9 mouse cellular contexts compared by ENCODE assay signal in the genomic region with DNA sequence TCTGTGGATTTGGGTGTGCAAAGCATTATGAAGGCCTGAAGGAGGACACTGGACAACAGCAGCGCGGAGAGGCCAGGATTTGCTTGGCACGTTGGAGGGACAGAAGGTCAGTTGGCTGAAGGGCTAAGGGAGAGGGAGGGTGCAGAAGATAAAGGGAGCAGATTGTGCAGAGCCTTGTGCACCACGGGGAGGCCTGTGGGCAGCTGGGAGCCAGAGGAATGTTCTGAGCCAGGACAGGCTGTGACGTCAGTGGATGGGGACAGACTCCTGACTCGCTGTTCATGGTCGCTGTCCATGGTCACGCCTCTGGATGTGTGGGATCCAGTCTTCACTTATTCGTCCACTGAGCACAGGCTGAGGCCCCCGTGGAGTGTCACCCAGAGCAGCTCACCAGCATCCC. TPM values are rescaled to one million over a fixed set of nuclear protein-coding genes. Genes with fewer than 3 reads are reported as not detected.
A peak's percentile ranks its signal among the peaks of the same experiment; 100 is the strongest.
DNase-seq lines count a peak whose midpoint lies in the region; ATAC-seq lines count a peak whose summit lies in the region.
"Had no signal": no experiment of that assay in that cellular context is flagged by ENCODE, and none has a peak within 500 bp of the region (broad histone marks: within the 10 kb centered on the region; RNA-seq: fewer than 3 reads in every experiment).

No protein-coding gene starts in this region.

- no peak overlapping the region for H3K4me2 ChIP-seq in kidney, embryonic 15.5 days
- H3K4me2 ChIP-seq: neural tube, embryonic 12.5 days had no signal

- peak; percentile 57 to 70 for DNase-seq in kidney, postnatal 4 days
- peak; percentile 27 for DNase-seq in 416B (ENCODE audit: low read depth)
- peak; percentile 74 to 78 for DNase-seq in adrenal gland, postnatal 36 days
- peak; percentile 65 to 68 for DNase-seq in heart, adult 9 months (ENCODE audit: low spot score in 2 of 2)
- no peak for DNase-seq in spleen, postnatal 4 days (ENCODE audit: low spot score in 2 of 2)
- DNase-seq in thymus, postnatal 14 days, result no peak
- no peak for DNase-seq in urinary bladder, adult 18-20 months (ENCODE audit: low spot score in 2 of 2)

- H3K36me3 ChIP-seq in kidney, embryonic 15.5 days, result peaks cover 58% of the 10 kb centered on the region

- no peak overlapping the region for H3K27ac ChIP-seq in kidney, embryonic 15.5 days
- H3K27ac ChIP-seq: neural tube, embryonic 12.5 days had no signal

- H3K9ac ChIP-seq in kidney, embryonic 15.5 days, result no peak overlapping the region
- H3K9ac ChIP-seq: neural tube, embryonic 12.5 days had no signal

- H3K9me3 ChIP-seq in kidney, embryonic 15.5 days (replicated peaks), result no peaks in the 10 kb centered on the region
- H3K9me3 ChIP-seq: neural tube, embryonic 12.5 days had no signal

- ATAC-seq in kidney, embryonic 15.5 days (replicated peaks; ENCODE audit: low FRiP score), result no peak

- H3K27me3 ChIP-seq in kidney, embryonic 15.5 days, result no peaks in the 10 kb centered on the region
- H3K27me3 ChIP-seq: neural tube, embryonic 12.5 days had no signal

- peaks cover 22% of the 10 kb centered on the region for H3K4me1 ChIP-seq in kidney, embryonic 15.5 days

- H3K4me3 ChIP-seq in kidney, embryonic 15.5 days (replicated peaks), result no peak overlapping the region
- H3K4me3 ChIP-seq: neural tube, embryonic 12.5 days had no signal

- 53% methylated on average over 10 of the region's 10 CpGs for WGBS in kidney, embryonic 15.5 days

RNA-seq across cellular contexts. Expression of gene Clip3, which starts 3.6 kb away (rescaled TPM):
- 33.3 and 36.5 TPM in 2 replicates for polyA plus RNA-seq in kidney, embryonic 15.5 days (2015; fragmentation: Nextera tagmentation; extraction: Ambion mirVana)
- total RNA-seq in adrenal gland, postnatal 36 days (2021), result 10 to 100 TPM; 16.6 to 18.3 TPM

RNA-seq across cellular contexts. Expression of gene Alkbh6, which starts 13.4 kb away (rescaled TPM):
- 94.7 and 95.7 TPM in 2 replicates for polyA plus RNA-seq in kidney, embryonic 15.5 days (2015; fragmentation: Nextera tagmentation; extraction: Ambion mirVana)
- 10 to 100 TPM; 56.9 to 81.3 TPM for total RNA-seq in adrenal gland, postnatal 36 days (2021)

RNA-seq across cellular contexts. Expression of gene Wdr62, which starts 14.9 kb away (rescaled TPM):
- polyA plus RNA-seq in kidney, embryonic 15.5 days (2015; fragmentation: Nextera tagmentation; extraction: Ambion mirVana), result 8.6 and 9.9 TPM in 2 replicates
- 1 to 10 TPM; 4.6 to 5.7 TPM for total RNA-seq in adrenal gland, postnatal 36 days (2021)

RNA-seq across cellular contexts. Expression of gene Thap8, which starts 15.2 kb away (rescaled TPM):
- 0.59 and 0.61 TPM in 2 replicates for polyA plus RNA-seq in kidney, embryonic 15.5 days (2015; fragmentation: Nextera tagmentation; extraction: Ambion mirVana)
- under 1 TPM; 0.46 to 0.56 TPM for total RNA-seq in adrenal gland, postnatal 36 days (2021)

RNA-seq across cellular contexts. Expression of gene Syne4, which starts 19.5 kb away (rescaled TPM):
- polyA plus RNA-seq in kidney, embryonic 15.5 days (2015; fragmentation: Nextera tagmentation; extraction: Ambion mirVana), result 88.2 and 97.7 TPM in 2 replicates
- total RNA-seq in adrenal gland, postnatal 36 days (2021), result 10 to 100 TPM; 21.8 to 49.1 TPM

Comparison
In these comparisons a context has a peak if more than half of its experiments do, and no peak if none do; other contexts are left out.
1. DNase-seq: peak in kidney, postnatal 4 days (2 of 2), 416B (single experiment), adrenal gland, postnatal 36 days (2 of 2) and heart, adult 9 months (2 of 2); none in spleen, postnatal 4 days (0 of 2), thymus, postnatal 14 days (single experiment) and urinary bladder, adult 18-20 months (0 of 2).